Mouse (Mus musculus): ENCODE measurements at regions not wholly inside any gene's neighbourhood (a gene's known extent, or its start where the extent isn't known, plus 50 kb on each side); places are given as distances from the start of the nearest gene placed in this dataset.

GRCm38 (mm10) chr13:52436756-52437155, 94.3 kb downstream of the Diras2 start:
- DNase-seq, result peak; percentile 59

DNA sequence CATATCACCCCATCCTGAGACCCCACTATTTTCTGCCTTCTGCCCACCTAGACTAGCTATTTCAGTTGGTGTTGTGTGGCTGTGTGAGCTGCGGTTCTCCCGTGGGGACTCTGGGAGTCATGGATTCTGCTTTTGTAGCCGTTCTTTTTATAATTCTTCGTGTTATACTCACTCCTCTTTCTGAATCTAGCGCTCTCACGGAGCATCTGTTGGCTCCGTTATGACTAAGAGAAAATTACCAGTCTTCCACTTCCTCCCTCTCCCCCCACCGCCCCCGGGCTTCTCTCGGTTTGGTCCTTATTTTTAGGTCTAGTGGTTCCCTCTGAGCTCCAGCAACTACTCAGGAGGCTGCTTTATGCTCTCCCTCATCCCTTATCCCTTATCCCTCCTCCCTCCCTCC, 85.6 kb downstream of the Diras2 start:
- peak; percentile 62 for DNase-seq

- DNase-seq, result no peak
Measured at GRCm38 (mm10) chr13:52448902-52449301, 82.2 kb downstream of the Diras2 start.

DNA sequence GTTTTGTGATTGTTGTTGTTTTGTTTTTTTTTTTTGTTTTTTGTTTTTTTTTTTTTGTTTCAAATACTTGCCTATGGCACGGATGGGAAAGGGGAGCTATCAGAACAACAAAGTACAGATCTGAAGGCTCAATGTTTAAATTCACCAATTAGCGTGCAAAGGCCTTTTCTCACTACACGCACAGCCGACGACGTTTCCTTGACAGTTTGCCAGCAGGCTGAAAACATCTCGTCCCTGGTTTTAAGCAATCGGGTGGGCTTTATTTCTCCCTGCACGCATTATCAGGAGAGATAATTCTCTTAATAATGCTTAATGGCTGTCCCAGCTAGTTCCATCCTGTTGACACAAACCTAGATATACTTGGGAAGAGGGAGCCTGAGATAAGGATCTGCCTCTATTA, 79.6 kb downstream of the Diras2 start:
- DNase-seq, result no peak

DNA sequence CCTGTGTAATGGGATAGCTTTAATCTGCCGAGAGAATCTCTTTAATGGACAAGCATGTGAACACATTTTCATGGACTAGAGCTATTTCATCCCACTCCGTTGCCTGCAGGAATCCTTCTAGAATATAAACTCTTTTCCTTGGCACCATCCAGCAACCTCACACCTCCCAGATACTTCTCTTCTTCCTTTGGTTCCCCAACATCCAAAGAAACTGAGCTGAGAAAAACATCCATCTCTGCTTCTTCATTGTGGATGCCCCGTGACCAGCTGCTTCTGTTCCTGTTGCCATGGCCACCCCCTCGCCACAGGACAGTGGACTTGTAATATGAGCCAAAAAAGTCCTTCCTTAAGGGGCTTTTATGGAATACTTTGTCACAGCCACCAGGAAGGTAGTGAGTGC, 78.8 kb downstream of the Diras2 start:
- no peak for DNase-seq
